Mouse (Mus musculus) left cerebral cortex, adult 18-20 months (tissue): Measurements from ENCODE around the gene Rhog. TPM values are rescaled to one million over a fixed set of nuclear protein-coding genes. Genes with fewer than 3 reads are reported as not detected.

ENCODE experiments used
- DNase-seq, 2 experiments: peaks; one replicate each; pipeline ENCODE4 v3.0.0; 2021 to 2022; ENCODE audit warnings: low spot score in 2 of 2, mixed read lengths in 1 of 2
- total RNA-seq, 2 experiments: library from RNA; stranded (reverse); gene quantifications; 2 replicates each; pipeline ENCODE4 v1.2.3; 2021

Rhog gene
- total RNA-seq, 2 experiments from 2014 or later, result 21.7 to 22.5 TPM

DNA sequence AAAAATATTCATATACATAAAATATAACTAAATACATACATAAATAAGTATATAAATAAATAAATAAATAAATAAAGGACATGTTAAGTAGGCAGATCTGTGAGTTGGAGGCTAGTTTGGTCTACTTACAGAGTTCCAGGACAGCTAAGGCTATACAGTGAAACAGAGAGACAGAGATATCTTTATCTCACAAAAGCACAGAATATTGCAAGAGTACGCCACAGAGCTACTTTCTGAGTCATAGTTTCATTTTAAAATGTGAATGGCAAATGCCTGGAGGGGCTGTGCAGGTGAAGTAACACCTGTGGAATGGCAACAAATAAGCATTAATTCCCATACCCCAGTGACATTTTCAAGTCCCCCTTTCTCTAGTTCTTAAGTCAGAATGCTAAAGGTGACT, 2.2 kb downstream of the Rhog start:
- no peak for DNase-seq

GRCm38 (mm10) chr7:102250631-102251214, 5.1 kb downstream of the Rhog start:
- DNase-seq, result peak; percentile 90

- peak; percentile 38 to 67 for DNase-seq
Observed at GRCm38 (mm10) chr7:102249896-102250630, 5.8 kb downstream of the Rhog start.

GRCm38 (mm10) chr7:102249531-102249895, 6.3 kb downstream of the Rhog start:
- DNase-seq, result peak in 1 of 2 experiments; percentile 22

DNA sequence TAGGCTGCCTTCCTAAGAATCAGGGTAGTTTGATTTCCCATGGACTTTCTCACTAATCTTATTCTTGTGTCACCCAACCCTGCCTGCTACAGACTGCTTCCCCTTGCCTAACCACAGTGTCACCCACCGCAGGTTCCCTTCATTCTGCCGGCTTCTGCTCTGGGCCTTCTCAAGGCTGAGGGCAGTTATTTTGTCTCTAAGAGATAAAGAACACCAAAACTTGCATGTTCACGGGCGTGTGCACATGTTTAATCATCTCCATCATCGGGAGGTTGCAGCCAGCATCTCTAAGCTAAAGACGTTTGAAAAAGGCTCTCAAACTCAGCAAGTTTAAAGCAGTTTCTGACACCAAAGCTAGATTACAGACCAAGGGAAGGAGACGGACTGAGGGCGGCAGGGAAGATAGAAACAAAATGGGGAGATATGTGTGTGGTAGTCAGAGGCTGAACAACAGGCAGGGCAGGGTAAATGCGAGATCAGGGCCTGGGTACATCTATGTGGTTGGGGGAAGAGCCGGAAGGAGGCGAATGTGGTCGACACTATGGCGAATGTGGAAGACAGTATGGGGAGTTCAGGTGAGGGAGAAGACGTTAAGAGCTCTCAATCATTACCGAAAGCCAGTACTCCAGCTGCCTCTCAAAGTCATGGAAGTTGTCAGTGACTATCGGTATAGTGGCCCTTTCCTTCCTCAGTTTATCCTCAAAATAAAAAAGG, 7.0 kb downstream of the Rhog start:
- DNase-seq, result no peak

DNA sequence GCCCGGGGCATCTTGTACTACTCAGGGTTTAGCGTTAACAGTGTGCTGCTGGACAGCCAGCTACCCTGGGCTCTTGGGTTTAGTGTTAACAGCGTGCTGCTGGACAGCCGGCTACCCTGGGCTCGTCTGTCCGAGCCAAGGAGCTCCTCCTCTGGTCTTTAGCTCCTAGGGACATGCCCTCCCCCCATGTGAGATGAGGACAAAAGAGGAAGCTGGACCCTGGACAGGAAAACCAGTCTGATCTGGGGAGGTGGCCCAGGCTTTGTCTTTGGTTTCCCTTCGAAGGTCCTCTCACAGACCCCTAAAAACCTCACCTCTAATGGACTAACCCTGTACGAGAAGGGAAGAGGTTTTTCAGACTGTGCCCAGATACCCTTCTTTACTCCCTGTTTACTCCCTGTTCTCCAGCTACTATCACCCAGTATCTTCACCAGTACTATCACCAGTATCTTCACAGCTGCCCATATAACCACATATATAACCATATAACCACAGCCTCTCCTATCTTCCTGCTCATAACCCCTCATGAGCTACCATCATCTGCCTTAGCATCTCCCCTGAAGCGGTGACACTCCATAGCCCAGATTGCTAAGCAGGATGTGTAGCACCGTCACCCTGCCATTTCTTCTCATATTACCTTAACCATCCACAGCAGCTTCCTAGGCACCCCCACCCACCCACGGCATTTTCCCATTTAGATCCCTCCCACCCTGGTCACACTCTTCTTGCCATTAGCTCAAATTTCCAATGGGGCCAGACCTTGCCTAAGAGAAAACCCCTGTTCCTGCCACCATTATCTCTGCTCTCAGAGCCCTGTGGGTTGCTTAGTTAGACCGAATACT, 8.7 kb downstream of the Rhog start:
- no peak for DNase-seq

- DNase-seq, result no peak
Observed at GRCm38 (mm10) chr7:102246265-102246664, 9.6 kb downstream of the Rhog start.

GRCm38 (mm10) chr7:102245775-102246174, 10.1 kb downstream of the Rhog start:
- DNase-seq, result no peak

DNA sequence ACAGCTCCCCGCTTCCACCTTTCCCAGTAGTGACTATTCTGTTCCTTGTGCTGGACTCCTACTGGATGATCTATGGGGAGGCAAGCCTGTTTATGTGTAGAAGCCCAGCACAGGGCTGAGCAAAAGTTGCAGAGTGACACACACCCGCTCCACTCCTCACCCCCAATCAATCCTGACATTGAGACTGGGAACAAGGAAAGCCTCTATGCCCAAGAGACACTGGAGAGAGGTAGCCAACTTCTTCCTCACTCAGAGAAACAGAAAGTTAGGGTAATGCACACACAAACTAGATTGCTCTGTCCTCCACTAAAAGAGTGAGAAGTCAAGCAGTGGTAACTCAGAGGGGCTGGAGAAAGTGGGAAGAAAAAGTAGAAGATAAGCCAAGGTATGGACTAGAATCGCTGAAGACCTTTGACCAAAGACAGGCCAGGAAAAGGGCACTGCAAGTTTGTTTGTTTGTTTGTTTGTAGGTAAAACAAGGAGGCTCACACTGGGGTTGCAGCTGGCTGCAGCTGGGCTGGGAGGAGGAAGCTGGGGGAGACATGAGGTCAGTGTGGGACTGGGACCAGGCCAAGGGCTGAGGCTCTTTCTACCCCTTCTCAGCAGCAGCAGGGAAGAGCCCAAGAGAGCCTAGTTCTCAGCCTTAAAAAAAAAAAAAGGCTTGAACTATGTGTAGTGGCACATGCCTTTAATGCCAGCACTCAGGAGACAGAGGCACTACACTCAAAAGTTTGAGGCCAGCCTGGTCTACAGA, 10.9 kb downstream of the Rhog start:
- no peak for DNase-seq

DNA sequence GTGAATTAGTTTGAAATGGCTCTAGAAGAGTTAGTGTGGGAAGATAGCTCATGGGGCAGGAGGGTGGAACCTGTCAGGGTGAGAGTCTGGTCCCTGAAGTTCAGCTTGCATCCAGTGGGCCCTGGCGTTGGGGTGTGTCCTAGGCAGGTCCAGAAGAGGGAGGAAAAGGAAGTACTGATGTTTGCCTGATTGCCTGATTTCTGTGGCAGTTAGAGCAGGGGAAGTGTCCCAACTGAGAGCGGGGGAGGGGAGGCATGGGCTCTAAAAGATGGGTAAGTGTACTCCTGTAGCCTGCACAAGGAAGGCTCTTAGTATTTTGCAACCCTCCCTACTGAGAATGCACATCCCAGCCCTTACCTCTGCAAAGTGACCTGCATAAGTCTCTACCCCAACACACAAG, 12.0 kb downstream of the Rhog start:
- no peak for DNase-seq

GRCm38 (mm10) chr7:102242917-102243316, 12.9 kb downstream of the Rhog start:
- no peak for DNase-seq

DNA sequence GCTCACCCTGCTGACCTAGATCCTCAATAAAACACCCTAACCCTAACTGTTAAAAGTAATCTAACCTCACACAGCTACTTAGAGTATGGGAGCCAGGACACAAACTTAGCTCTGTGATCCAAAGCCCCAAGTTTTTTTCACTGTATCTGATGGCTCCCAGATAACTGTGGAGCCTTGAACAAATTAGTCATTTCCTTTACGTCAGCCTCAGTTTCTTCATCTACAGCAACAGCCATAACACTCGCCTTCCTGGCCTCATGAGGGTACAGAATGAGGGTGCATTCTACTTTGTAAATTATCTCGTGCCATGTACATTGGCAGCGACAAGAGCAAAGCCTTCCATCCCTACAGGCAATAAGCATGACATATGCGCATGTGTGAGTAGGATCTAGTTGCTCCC, 13.5 kb downstream of the Rhog start:
- no peak for DNase-seq

DNA sequence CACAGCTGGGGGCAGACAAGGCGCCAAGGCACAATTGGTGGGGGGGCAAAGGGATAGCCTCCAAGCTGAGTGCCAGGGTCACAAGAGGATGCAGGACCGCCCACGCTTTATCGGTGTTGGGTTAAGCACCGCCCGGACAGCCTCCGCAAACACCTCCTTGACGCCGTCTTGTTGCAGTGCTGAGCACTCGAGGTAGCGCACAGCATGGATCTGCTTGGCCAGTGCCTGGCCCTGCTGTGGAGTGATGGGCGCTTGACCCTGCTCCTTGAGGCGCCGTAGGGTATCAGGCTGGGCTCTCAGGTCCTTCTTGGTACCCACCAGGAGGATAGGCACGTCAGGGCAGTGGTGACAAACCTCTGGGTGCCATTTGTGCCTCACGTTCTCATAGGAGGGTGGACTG, 16.3 kb downstream of the Rhog start:
- DNase-seq, result no peak

DNA sequence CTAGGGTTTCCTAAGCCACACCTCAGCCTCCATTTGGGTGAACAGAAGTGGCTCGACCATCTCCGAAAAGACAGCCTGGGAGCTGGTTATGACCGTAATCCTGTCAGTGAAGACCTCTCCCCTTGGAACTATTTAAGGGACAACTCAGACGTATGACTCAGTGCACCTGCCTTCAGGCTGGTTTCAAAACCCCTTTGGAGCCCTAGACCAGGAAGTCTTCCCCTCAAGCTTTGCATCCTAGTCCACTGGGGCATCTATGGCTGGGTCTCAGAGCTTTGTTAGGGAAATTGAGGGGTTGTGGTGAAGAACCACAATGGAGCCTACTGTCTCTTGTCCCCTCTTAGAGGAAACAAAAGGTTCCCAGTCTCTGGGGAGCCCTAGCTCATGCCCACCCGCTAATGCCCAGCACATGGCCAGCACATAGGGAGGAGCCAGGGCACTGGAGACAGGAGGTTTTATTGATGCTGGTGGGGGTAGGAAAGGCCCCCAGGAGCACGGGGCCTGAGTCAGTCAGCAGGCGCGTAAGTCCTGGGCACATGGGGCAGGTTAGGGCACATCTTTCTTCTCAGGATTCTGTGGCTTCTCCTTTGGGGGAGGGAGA, 17.1 kb downstream of the Rhog start:
- no peak for DNase-seq

DNA sequence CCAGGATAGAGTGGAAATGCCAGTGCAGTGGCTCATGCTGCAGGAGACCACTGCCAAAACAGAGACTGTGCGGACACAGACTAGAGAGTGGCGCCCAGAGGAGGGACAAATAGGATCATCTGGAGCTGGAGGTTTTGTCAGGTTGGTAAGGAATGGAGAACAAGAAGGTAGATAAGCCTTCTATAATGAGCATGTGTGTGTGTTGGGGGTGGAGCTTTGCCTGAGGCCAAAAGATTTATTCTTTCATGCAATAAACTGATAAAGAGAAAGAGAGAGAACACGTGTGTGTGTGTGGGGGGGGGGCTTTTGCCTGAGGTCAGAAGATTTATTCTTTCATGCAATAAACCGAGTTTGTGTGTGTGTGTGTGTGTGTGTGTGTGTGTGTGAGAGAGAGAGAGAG, 22.8 kb downstream of the Rhog start:
- no peak for DNase-seq

GRCm38 (mm10) chr7:102229814-102230213, 26.0 kb downstream of the Rhog start:
- DNase-seq, result no peak

GRCm38 (mm10) chr7:102228049-102228670, 27.7 kb downstream of the Rhog start:
- DNase-seq, result no peak

DNA sequence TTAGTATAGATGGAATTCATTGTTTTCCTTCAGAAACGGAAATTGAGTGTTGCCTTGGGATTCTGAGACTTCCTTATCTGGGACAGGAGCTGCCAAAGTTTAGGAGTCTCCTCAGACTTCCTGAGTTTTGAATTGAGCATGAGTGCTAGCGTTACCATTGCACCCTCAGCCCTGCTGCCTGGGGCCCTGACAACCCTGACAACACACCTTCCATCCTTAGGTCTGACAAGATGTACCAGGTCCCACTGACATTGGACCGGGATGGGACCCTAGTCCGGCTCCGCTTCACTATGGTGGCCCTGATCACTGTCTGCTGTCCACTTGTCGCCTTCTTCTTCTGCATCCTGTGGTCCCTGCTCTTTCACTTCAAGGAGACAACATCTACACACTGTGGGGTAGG, 29.8 kb downstream of the Rhog start:
- no peak for DNase-seq

DNA sequence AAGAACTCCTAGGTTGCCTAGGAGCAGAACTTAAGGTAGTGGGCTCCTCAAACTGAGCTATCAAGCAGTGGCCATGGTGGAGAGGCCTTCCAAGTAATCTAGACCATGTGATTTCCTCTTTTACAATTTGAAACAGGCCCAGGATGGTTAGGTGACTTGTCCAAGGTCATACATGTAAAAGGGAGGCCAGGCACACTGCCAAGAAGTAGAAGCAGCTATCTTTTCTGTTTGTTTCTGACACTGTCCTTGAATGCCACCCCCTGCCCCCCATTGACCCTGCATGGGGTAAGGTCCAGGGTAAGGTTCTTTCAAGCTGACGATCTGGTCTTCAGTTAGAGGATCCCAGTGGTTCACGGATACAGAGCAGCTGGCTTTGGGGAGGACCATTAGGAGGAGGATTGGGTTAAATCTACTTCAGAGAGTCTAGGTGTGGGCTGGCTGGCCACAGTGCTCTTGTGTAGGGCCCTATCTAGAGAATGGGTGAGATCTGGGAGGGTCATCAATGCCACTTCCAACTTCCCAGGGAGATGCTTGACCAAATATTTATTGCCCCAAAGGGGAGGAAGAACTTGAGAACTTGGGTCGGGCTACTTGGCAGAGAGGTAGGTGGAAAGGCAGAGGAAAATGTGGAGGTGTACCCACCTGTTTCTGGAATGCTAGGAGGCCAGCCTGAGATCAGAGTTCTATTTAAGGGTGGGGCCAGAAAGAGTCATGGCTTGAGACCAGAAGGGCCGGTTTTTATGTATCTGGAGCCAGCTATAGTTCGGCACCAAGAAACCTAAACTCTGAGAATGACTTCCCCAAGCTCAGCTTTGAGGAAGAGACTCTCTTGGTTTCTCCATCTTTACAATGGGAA, 31.7 kb downstream of the Rhog start:
- DNase-seq, result no peak
